Mouse (Mus musculus) CD4-positive, CD25-positive, alpha-beta regulatory T cell, adult 2 months (primary cell): ENCODE data around the gene Maml1.

Source experiments
- DNase-seq: peaks from one replicate; pipeline ENCODE4 v3.0.0-alpha.2; 2012; ENCODE audit warnings: low read depth, low spot score

Gene Maml1

DNA sequence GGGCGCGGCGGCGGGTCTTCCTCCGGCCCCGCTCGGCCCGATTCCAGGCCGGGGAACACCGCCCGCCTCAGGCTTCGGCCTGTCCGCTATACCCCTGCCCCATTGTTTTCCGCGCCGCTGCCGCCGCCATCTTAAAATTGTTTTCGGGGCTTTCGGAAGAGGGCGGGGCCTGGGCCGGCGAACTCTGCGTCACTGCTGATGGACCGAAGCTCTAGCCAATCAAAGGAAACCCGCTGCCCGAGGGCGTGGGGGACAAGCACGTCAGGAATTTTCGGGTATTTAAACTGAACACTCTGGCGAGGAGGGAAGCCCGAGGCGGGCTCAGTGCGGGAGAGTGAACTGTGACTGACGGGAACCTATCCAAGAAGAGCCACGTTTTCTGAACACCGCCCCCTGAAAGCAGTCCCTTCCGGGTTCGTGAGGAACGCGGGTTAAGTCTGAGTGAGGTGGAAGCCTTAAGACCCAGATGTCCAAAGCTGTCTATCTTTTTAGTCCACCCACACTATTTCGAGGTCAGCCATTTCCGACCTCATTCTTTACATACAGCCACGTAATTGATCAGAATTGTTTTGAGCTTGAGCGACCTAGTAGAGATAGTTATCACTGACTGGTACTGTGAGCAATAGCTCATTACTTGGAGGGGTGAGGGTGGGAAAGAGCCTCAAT lies at the start of gene Maml1:
Gene Maml1 (minus strand): TSS at position 122 of the 666 bp plus-strand sequence.
- peak; percentile 98 for DNase-seq

DNA sequence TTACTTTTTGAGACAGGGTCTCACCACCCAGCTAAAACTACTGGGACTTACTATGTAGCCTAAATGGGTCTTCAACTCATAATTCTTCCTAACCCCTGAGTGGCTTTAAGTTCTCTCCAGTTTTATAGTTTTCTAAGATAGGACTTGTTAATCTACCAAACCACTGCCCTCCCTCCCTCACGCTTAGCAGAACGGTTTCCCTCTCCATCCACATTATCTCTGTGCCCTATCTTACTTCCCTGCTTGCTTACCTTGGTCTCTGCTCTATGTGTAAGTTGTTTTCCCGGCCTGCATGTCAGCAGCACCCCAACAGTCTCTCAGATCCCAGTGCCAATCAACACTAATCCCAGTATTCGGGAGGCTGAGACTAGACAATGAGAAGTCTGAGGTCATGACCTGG lies 44.8 kb upstream of the Maml1 start:
- DNase-seq, result no peak

DNA sequence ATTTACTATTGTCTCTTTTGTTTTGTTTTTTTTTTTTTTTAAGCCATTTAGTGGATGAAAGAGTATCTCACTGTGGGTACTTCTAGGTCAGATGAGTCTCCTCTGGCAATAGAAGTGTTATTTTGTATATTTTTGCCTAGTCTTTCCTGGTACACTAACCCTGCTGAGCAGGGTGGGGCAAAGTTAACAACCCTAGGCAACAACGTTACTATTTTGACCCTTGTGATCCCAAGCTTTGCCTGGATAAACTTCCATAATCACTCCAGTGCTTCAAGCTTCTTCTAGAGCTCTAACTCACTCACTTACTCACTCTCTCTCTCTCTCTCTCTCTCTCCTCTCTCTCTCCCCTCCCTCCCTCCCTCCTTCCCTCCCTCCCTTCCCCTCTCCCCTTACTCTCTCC lies 44.0 kb upstream of the Maml1 start:
- no peak for DNase-seq

DNA sequence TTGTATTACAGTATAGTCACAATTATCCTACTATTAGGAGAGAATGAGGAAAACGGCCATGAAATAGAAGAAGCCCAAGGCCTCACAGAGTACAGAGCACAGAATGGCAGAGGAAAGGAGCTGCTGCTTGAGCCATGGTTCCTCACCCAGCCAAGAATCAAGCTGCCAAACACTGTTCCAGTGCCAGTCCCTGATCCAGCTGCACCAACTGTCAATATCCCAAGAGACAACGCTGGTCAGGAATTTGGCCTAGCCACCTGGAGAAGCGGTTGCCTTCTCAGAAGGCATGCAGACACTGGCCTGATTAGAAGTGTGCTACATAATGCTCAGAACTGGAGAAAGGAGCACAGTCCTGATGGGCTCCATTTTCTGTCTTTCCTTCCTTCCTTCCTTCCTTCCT lies 41.1 kb upstream of the Maml1 start:
- no peak for DNase-seq

DNA sequence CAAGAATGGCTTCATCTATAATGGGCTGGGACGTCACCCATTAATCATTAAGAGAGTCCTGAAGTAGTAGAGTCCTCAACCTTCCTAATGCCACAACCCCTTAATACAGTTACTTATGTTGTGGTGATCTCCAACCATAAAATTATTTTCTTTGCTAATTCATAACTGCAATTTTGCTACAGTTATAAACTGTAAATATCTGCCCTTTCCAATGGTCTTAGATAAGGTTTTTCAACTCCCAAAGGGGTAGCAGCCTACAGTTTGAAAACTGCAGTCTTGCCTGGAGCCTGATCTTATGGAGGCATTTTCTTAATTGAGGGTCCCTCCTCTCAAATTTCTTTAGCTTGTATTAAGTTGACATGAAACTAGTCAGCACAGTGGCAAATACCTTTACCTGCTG lies 37.3 kb upstream of the Maml1 start:
- DNase-seq, result no peak

DNA sequence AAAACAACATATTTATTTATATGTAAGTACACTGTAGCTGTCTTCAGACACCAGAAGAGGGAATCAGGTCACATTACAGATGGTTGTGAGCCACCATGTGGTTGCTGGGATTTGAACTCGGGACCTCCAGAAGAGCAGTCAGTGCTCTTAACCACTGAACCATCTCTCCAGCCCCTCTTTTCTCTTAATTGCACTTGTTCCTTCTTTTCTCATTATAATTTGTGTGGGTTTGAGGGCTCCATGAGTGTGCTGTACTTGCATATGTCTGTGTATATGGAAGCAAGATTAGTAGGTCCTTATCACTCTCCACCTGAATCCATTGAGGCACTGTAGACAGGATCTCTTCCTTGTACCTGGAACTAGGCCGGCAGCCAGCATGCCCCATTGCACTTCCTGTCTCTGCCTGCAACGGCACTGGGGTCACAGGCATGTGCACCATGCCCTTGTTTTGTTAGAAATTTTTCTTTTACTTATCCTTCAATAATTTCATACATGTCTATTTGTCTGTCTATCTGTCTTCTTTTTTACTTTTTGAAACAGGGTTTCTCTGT lies 36.0 kb upstream of the Maml1 start:
- peak; percentile 14 for DNase-seq

DNA sequence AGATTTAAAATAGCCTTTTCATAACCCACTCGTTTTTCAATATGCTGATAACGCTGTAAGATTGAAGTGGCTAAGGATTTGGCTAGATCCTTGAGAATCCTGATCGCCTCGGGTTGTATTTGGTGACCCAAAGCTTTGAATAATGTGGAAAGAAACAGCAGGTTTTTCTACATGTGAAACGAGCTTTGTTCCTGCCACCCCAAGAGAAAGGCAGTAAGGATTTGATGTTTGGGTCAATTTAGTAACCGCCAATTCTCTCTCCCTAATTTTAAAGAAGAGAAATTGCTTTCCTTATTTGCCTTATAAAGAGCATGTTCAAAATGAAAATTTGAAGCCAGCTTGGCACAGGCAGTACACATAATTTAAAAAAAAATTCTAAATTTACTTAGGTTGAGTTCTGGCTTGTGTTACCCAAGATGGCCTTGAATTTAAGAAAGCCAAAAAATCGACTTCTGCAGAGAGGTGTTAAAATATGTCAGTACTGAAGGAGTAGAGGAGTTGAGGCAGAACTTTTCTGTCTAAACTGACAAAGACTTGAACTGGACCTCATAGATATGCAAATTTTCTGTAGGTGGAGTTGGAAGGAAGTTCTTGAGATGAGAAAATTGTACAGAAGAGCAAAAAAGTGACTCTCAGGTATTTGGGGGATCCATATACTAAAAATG lies 34.3 kb upstream of the Maml1 start:
- no peak for DNase-seq

DNA sequence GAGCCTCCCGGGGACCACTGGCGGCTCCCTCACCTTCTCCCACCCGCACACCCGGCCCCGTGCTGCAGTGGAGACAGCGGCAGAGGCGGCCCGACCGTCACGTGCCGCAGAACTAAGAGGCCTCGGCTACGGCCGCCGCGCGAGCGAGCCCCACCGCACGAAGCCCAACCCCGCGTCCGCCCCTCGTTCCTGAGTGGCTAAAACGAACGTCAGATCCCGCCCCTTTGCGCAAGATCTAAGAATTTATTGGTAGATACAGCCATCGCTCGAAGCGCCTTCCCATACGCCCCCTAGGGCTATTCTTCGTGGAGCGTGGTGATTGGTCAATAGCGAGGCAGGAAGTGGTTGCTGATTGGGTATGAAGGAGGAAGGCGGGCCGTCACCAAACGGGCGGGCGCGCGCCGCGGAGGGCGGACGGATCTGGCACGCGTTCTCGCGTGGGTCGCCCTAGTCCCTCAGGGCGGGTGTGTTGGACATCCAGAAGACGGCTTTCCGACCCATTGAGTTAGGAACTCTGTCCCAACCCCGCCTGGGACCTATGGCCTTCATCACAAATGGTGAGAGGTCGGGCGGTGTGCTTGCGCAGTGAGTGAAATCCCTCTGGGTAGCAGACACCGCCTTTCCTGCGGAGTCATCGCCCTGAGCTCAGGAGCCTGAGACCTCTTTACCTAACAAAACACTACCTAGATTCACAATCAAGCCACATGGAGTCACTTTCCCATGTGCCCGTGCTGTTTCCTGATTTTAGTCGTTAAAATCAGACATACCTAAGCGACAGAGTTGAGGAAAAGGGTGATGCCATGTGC lies 33.6 kb upstream of the Maml1 start, which contains the start of gene Canx:
Gene Canx (minus strand): TSS at position 178 of the 806 bp plus-strand sequence.
- peak; percentile 98 for DNase-seq

DNA sequence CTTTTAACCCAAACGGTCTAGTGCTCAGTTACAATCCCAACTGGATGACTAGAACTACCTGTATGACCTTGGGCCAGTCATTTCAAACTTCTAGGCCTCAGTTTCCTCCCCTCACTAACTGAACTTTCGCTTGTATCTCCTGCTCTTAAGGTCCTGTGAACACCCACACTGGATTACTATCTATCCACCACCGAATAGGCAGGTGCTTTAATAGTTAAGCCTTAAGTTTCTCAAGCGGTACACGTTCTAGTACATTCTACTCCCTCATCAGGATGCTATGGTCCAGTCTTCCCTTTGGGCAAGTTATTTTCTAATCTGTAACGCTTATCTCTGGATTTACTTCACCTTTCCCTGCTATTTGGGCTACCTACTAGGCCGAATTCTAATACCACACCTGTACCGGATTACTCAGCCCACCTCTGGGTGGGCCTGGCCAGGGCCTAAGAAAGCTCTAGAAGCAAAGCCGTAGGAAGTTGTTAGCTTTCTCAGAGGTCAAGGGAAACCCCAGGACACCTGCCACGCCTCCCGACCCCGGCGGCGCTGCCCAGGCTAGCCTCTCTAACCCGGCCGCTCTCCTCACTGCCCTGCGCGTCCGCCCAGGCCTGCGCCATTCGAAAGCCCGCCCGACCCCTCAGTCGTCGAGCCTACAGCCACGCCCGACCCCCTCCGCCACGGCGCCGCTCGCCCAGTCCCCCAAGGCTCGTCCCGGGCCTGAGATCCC lies 32.8 kb upstream of the Maml1 start:
- DNase-seq, result peak; percentile 27

DNA sequence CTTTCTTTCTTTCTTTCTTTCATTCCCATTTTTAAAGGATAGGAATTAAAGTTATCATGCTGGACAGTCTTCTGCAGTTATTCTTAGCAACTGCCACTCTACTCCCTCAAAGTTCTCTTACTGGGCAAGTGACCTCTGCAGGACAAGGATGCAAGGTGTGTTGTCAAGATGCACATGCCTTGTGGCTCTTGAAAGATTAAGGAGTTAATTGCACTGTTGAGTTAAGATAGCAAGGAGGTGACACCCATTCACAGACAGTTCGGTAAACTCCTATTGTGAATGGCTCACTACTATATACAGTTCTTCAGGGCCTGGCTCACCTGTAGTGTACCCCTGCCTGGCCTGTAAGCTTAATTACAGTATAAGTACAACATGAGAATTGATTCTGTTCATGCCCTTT lies 31.7 kb upstream of the Maml1 start:
- DNase-seq, result no peak

DNA sequence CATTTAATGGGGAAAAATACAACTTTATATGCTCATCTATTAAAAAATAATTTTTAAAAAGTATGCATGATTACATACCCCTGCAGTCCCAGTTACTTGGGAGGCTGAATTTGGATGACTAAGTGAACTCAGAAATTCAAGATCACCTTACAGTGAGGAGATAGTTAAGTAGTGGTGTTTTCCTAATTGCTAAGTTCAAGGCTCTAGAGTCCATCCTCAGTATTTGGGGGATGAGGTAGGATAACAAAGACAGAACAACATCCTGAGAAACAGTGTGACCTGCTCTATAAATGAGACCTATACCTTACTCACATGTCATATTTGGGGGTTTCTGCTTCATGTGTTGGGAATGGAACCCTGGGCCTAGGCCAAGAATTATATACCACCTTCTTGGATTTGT lies 30.2 kb upstream of the Maml1 start:
- DNase-seq, result no peak

DNA sequence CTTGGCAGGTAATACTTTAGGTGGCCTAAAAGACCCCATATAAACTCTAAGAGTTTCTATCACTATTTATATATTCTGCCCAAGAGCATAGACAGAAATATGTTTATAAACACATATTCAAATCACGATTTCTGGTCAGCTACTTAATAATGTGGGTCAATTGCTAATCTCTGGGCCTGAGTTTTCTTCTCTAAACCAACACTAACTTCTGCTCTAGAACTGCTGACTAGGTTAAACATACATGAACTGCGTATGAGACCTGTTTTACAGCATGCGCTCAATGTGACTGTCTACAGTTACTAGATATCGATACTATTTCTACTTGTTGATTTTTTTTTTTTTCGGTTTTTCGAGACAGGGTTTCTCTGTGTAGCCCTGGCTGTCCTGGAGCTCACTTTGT lies 29.1 kb upstream of the Maml1 start:
- DNase-seq, result no peak

DNA sequence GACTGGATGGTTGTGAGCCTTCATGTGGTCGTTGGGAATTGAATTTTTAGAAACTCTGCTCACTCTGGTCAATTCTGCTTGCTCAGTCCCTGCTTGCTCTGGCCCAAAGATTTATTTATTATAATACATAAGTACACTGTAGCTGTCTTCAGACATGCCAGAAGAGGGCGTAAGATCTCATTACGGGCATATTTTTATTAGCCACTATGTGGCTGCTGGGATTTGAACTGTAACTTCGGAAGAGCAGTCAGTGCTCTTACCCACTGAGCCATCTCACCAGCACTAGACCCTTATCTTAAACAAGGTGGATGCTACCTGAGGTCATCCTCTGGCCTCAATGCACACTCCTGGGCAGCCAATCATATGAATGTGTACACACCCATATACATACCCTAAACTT lies 27.2 kb upstream of the Maml1 start:
- peak; percentile 24 for DNase-seq

DNA sequence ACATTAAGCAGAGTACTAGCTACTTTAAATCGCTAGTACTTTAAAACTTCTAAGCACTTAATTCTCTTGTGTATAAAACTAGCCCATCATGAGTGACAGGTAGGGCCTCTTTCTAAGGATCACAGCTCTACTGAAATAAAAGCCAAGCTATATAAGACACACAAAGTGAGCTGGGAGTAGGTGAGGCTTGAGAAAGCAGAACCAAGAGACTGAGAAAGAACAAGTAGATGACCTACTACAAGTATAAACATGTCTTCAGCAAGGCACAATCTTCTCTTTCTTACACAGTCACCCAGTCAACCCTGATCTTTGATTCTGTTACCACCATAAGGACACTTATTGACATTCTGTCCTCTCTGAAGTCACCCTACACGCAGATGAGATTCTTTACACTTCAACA lies 20.7 kb upstream of the Maml1 start:
- DNase-seq, result no peak

DNA sequence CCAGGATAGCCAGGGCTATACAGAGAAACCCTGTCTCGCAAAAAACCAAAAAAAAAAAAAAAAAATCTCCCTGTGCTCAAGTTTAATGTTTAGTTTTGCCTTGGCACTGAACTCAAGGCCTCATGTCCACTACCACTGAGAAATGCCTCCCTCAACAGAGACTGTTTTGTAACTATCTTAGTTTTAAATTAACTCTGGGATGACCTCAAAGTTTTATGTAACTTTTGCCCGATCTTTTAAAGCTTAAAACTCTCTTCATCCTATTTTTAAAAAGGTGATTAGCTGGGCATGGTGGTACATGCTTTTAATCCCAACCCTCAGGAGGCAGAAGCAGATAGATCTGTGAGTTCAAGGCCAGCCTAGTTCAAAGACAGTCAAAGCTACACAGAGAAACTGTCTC lies 11.3 kb upstream of the Maml1 start:
- DNase-seq, result no peak

DNA sequence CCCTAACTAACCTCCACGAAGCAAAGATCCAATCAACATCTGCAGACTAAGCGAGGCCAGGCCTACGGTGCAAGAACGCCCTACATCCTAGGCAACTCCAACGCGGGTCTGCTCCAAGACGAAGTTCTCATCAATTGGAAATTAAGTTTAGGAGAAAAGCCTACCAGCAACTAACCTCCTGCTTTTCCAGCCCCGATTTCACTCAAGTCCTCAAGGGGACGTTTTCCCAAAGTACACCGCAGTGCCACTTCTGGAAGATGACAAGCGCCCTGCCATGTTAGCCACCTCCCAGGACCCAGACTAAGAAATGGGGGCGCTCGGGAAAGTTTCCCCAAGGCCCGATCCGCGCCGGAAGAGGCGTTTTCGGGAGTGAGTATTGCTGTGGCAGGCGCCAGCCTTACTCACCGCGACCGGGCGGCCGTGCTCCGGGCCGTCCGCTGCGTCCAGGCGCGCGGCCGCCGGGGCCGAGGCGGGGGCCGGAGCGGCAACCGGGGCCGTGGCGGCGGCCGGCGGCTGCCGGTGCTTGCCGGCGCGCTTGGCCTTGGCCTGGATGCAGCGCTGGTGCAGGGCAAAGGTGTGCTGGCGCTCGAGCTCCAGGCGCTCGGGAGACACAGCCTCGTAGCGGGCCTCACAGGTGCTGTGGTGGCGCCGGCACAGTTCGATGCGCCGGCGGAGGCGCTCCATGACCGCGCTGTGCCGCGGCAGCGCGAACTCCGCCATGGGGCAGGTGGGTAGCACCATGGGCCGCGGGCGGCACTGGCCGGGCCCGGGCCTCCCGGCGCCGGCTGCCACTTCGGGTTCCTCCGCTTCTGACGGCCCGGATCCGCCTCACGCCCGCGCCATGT lies 568 bp downstream of the Maml1 start:
- peak; percentile 66 for DNase-seq

DNA sequence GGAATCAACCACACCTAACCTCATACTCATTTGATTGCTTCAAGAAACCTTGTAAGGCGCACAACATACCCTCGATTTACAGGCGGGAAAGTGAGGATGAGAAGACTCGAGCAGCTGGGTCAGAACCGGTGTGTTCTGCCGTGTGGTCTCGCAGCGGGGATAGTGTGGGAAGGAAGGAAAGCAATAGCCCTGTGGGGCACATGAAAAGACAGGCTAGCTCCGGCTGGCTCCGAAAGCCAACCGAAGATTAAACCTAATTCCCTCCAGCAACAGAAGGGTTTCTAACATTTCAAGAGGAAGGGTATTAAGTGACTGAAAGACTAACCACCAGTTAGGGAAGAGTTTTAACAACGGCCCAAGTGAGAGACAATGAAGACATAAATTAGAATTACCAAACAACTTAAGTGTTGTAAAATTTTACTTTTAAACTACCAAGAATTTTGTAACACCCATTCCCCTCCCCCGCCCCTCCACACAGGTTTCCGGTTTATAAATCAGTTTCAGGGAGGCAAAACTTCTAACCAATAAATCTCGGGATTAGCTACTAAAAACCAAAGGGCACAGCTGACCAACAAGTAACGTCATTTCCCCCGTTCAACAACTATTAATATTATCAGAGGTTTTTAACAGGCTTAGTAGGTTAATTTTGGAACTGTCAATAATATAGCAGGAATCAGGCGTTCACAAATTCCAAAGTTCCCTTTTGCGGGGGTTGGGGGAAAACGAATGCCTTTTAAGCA lies 1.5 kb downstream of the Maml1 start:
- DNase-seq, result peak; percentile 37

DNA sequence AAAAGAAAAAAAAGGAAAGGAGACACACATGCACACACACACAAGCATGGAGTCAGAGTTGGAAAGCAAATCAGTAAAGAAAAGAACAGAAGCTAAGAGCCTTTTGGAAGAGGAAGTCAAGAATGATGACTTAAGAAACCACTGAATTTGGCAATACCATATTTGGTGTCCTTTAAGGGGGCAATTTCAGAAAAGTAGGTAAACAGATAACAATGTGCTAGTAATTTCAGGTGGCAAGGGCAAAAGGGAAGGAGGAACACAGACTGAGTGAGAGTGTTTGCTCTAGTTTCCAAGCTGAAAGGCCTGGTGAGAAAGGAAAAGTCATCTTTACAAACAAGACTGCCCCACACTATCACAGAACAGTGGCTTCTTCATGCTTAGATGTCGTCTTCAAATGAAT lies 5.7 kb downstream of the Maml1 start:
- DNase-seq, result no peak

DNA sequence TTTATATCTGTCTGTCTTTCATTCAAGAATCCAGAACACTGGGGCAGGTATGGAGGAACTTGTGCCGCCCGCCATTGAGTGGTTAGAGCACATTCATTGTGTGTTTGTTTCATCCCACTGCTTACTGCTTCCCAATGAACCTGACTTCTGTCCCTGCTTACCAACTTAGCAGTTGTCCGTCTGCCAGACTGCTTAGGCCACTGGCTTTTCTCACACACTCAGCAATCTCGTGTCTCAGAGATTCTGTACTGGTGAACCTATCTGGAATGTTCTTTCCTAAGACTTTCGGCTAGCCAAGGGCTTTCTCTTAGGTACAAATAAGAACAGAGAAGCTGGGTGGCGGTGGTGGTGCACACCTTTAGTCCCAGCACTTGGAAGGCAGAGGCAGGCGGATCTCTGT lies 6.4 kb downstream of the Maml1 start:
- no peak for DNase-seq

DNA sequence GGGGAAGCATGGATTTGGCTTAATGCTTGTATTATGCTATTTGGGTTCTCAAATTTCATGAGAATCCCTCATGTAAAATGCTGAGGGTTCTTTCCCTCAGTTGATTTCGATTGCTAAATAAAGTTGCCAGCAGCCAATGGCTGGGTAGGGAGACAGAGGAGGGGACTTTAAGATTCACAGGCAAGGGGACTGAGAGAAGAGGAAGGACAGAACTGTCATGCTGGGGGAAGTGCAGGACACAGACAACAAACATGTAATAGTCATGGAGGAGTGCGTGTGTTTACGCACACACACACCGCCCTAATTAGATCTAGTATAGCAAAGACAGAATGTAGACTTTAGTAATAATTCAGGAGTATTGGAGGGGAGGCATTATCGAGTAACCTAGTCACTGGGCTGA lies 6.8 kb downstream of the Maml1 start:
- no peak for DNase-seq
